Mouse (Mus musculus) hindbrain, embryonic 16.5 days (tissue): ENCODE results near the gene Capn9. TPM values are rescaled to one million over a fixed set of nuclear protein-coding genes. Genes with fewer than 3 reads are reported as not detected.

ENCODE experiments used
- ATAC-seq: fragments of 200-750 bp; cut with Nextera tagmentation; 2 replicates; pipeline ENCODE4 v1.8.0; 2017; ENCODE audit warnings: moderate TSS enrichment, moderate library complexity
- H3K27ac ChIP-seq: fragments of 300-500 bp; sonication (generic); 2 replicates; pipeline ENCODE4 v1.5.1; 2014; ENCODE audit warnings: low read depth, mild to moderate bottlenecking, control low read depth, low read length, moderate library complexity
- H3K27me3 ChIP-seq: fragments of 300-500 bp; sonication (generic); replicated peaks from 2 replicates; pipeline ENCODE4 v1.6.1; 2014; ENCODE audit warnings: low read length; ENCODE audit not compliant: control insufficient read depth, insufficient read depth
- H3K36me3 ChIP-seq: fragments of 300-500 bp; sonication (generic); 2 replicates; pipeline ENCODE4 v1.6.1; 2014; ENCODE audit warnings: mild to moderate bottlenecking, low read length, moderate library complexity, mixed read lengths; ENCODE audit not compliant: control insufficient read depth, insufficient read depth
- H3K4me1 ChIP-seq: fragments of 300-500 bp; sonication (generic); 2 replicates; pipeline ENCODE4 v1.6.1; 2014; ENCODE audit warnings: low read depth, low read length; ENCODE audit not compliant: control insufficient read depth, insufficient read depth
- H3K4me2 ChIP-seq: fragments of 300-500 bp; sonication (generic); 2 replicates; pipeline ENCODE4 v1.6.1; 2014; ENCODE audit warnings: mild to moderate bottlenecking, low read length, control low read depth, moderate library complexity
- H3K4me3 ChIP-seq: fragments of 300-500 bp; sonication (generic); 2 replicates; pipeline ENCODE4 v1.5.1; 2014; ENCODE audit warnings: mild to moderate bottlenecking, low read length, control low read depth, moderate library complexity
- H3K9ac ChIP-seq: fragments of 300-500 bp; sonication (generic); 2 replicates; pipeline ENCODE4 v1.6.1; 2014; ENCODE audit warnings: low read depth, mild to moderate bottlenecking, control low read depth, low read length, moderate library complexity
- H3K9me3 ChIP-seq: fragments of 300-500 bp; sonication (generic); 2 replicates; pipeline ENCODE4 v1.6.1; 2014; ENCODE audit warnings: mild to moderate bottlenecking, low read length, moderate library complexity; ENCODE audit not compliant: control insufficient read depth
- WGBS: fragments of 180-500 bp; shearing (Covaris S2); extraction: QIAGEN DNeasy Blood & Tissue Kit; methylation state at CpG from one replicate; pipeline ENCODE4 v1.1.7; 2014; 5-methylcytosine and 5-hydroxymethylcytosine counted together
- polyA plus RNA-seq: library from polyadenylated mRNA; unstranded; fragments of >200 nt; fragmentation: Nextera tagmentation; extraction: Ambion mirVana; gene quantifications from 2 replicates; pipeline ENCODE4 v1.2.1, GENCODE M21; 2015

Gene Capn9
- polyA plus RNA-seq, 1 experiment from 2014 or later: 0.15 TPM

DNA sequence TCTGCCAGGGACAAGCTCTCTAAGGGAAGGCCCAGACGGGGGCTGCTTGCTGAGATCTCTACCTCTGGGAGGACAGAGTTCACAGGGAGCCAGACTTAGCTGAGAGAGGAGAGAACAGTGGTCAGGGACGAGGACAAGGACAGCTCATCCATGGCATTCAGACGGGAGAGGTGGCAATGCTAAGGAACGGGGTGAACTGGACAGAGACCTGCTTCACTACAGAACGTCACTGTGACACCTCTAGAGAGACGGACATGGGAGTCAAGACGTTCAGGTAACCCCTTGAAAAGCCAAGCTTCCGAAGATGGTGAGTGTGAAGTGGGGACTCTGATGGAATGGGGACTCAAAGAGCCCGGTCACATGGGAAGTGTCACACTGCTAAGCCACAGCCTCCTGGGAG is 50.3 kb downstream of the Capn9 start:
- Histone ChIP-seq H3K4me3 (no peak overlapping the region), H3K27me3 (no peaks in the 10 kb centered on the region), H3K9ac (no peak overlapping the region), H3K9me3 (no peaks in the 10 kb centered on the region), H3K4me2 (no peak overlapping the region), H3K36me3 (no peaks in the 10 kb centered on the region), H3K4me1 (no peaks in the 10 kb centered on the region), H3K27ac (no peak overlapping the region)
- ATAC-seq: no peak
- WGBS: 90% methylated on average over 9 of the region's 9 CpGs

DNA sequence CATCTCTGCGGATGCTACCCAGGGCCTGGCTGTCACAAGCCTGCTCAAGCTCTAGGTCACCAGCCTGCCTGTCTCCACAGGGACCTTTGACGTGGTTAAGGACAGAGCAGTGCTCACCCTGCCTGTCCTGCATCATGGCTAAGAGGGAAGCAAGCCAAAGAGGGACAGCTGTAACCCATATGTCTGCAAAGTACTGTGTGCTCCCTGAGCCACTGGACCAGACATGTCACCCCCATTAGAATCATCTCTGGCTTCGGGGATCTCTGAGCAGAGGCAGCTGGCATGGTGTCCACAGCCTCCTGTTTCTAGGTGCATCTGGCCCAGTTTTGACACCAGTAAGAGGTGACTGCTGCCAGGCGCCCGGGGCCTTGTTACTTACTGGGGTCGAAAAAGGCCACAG is 54.6 kb downstream of the Capn9 start:
- peak; percentile 48; the same call in 1 of the 2 replicates for ATAC-seq
- H3K4me3 ChIP-seq: no peak overlapping the region
- H3K4me2 ChIP-seq: no peak overlapping the region
- WGBS: 74% methylated on average over 6 of the region's 6 CpGs
- H3K27ac ChIP-seq: no peak overlapping the region
- H3K9ac ChIP-seq: no peak overlapping the region
- H3K27me3 ChIP-seq: no peaks in the 10 kb centered on the region
- no peaks in the 10 kb centered on the region for H3K9me3 ChIP-seq
- no peaks in the 10 kb centered on the region for H3K4me1 ChIP-seq
- no peaks in the 10 kb centered on the region for H3K36me3 ChIP-seq

DNA sequence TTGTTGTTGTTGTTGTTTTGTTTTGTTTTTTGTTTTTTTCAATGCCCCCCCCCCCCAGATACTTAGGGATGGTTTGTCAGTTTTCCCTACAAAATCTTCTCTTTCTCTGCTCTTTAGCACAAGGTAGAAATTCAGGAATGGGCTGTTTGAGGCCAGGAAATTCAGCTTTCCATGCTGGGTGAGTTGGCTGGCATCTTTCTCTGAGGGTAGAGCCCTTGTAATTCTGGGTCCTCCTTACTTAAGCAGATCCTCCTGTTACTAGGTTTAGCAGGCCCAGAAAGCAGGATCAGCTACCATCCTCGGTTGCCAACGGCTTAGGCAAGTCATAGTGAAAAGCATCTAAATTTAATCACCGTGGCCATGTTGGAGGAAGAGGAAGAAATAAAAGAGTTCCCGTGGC is 55.0 kb downstream of the Capn9 start:
- H3K27ac ChIP-seq: no peak overlapping the region

DNA sequence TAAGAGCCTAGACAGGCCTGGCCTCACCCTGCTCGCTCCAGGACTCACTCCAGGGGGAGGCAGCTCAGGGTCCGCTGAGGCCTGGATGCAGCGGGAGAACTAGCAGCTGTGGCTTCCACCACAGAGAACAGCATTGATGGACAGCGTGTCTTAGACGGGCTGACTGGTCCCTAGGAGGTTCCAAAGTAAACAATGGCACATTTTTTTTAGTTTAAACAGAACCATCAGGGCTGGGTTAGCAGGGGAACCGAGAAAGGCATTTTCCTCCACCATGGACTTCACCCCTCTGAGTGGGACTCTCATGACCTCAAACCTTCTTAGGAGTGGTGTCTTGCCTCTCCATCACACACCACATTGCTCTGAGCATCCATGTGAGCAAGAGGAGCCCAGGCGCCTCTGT is 56.1 kb downstream of the Capn9 start:
- ATAC-seq: no peak
- H3K4me1 ChIP-seq: no peaks in the 10 kb centered on the region
- peaks cover 7% of the 10 kb centered on the region; the same call in 1 of the 2 replicates for H3K36me3 ChIP-seq
- H3K9me3 ChIP-seq: no peaks in the 10 kb centered on the region
- WGBS: 42% methylated on average over 6 of the region's 7 CpGs
- H3K4me2 ChIP-seq: no peak overlapping the region
- H3K27me3 ChIP-seq: no peaks in the 10 kb centered on the region
- no peak overlapping the region for H3K27ac ChIP-seq
- no peak overlapping the region for H3K9ac ChIP-seq
- no peak overlapping the region for H3K4me3 ChIP-seq

More for the DNA sequence above, 55.0 kb downstream of the Capn9 start:
- Histone ChIP-seq H3K9me3 (no peaks in the 10 kb centered on the region), H3K9ac (no peak overlapping the region), H3K4me2 (no peak overlapping the region), H3K4me1 (no peaks in the 10 kb centered on the region), H3K36me3 (peaks cover 3% of the 10 kb centered on the region; the same call in 1 of the 2 replicates), H3K27me3 (no peaks in the 10 kb centered on the region), H3K4me3 (no peak overlapping the region)
- WGBS: 86% methylated on average over 4 of the region's 4 CpGs
- ATAC-seq: no peak

DNA sequence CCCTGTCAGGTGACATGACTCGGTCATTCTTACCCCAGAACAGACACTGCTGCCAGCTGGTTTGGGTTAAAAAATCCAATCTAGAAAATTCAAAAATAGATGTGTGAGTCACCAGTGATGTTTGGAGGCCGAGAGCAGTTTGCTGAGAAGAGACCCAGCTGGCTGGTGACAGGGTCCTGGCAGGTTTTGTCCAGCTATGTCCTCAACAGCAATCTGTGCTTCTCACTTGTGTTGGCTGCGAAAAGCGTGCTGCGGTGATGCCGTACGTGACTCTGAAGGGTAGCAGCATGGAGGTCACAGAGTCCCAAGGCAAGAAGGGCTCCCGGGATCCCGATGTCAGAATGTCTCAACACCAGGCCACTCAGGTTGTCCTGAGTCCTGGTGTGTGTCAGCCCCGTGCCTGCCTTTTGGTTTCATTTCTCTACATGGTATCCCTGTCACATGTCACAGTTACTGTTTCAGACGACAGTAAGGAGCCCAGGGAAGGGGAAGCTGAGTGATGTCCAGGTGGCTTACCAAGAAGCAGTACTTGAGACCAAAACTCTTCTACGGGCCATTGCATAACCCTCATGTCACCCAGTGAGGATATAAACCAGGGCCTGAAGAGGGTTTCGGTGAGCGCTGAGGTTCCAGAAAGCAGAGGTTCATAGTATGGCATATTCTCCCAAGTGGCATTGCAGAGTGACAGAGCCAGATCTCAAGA is 57.2 kb downstream of the Capn9 start:
- Histone ChIP-seq H3K27ac (no peak overlapping the region), H3K4me2 (no peak overlapping the region), H3K9ac (no peak overlapping the region), H3K9me3 (no peaks in the 10 kb centered on the region), H3K36me3 (peaks cover 14% of the 10 kb centered on the region), H3K4me3 (no peak overlapping the region), H3K4me1 (no peaks in the 10 kb centered on the region), H3K27me3 (no peaks in the 10 kb centered on the region)
- ATAC-seq: no peak
- WGBS: 88% methylated on average over 14 of the region's 14 CpGs

DNA sequence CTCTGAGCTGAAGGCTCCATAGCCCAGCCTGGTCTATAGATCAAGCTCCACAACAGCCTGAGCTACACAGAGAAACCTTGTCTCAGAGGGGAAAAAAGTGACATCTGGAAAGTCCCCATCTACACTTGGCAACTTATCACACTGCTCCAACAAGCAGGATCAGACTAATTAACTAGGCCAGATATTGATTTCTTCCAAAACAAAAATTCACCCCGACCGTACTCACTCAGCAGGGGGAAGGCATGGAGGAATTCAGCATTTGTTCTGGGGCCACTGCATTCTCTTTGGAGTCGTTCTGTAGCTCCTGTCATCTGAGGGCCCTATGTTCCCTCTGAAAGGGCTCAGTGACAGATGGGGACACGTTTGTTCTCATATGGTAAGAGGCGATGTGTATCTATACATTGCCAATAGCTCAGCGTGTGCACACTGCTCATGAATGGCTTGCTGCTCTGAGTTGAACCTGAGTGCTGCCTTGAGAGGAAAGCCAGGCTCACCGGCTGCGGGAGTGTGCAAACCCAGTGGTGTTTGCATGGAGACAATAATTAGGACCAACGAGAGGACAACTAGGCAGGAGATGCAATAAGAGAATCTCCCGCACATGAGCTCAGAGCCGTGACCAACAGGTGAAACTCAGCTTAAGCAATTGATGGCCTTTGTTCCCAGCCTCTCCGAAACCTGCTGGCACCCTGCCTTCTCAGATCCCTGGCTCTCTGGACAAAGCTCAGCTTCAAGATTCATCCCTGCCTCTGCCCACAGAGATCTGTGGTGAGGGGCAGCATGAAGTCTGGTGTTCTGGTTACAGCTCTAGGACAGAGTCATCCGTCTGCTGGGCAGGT is 58.7 kb downstream of the Capn9 start:
- Histone ChIP-seq H3K27ac (no peak overlapping the region), H3K9ac (no peak overlapping the region), H3K4me3 (no peak overlapping the region), H3K4me2 (no peak overlapping the region), H3K4me1 (no peaks in the 10 kb centered on the region), H3K9me3 (no peaks in the 10 kb centered on the region), H3K27me3 (no peaks in the 10 kb centered on the region), H3K36me3 (peaks cover 20% of the 10 kb centered on the region)
- ATAC-seq: no peak
- WGBS: 58% methylated on average over 13 of the region's 13 CpGs

DNA sequence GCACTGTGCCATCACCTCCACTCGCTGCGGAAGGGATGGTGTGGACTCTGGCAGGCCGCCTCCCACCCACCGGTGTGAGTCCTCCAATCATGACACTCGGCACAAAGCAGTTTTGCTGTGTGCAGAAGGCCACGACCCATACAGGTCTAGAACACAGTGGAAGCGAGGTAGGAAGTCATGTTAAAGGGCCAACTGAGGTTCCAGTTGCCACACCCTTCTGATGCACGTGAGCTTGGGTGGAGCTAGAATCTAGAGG is 59.3 kb downstream of the Capn9 start:
- H3K4me2 ChIP-seq: no peak overlapping the region
- no peak for ATAC-seq
- H3K4me3 ChIP-seq: no peak overlapping the region
- no peaks in the 10 kb centered on the region for H3K9me3 ChIP-seq
- H3K36me3 ChIP-seq: peaks cover 20% of the 10 kb centered on the region
- no peak overlapping the region for H3K27ac ChIP-seq
- H3K27me3 ChIP-seq: no peaks in the 10 kb centered on the region
- no peak overlapping the region for H3K9ac ChIP-seq
- H3K4me1 ChIP-seq: no peaks in the 10 kb centered on the region
- 85% methylated on average over 8 of the region's 8 CpGs for WGBS

DNA sequence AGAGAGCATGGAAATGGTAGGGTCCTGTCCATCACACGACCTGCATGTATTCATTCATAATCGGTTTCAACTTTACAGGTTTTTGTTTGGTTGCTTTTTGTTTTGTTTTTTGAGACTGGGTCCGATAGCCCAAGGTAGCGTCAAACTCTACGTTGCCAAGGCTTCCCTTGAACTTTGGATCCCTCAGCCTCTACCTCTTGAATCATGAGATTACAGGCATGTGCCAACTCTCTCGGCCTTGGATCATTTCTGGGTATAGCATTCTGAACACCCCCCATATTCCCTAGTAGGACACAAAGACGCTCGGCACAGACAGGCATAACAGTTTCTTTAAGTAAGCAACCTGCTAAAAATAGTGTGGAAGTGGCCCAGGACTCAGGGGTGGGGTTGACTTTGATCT is 65.7 kb downstream of the Capn9 start:
- 94% methylated on average over 8 of the region's 8 CpGs for WGBS
- Histone ChIP-seq H3K9ac (no peak overlapping the region), H3K4me2 (no peak overlapping the region), H3K36me3 (peaks cover 19% of the 10 kb centered on the region), H3K9me3 (no peaks in the 10 kb centered on the region), H3K4me3 (no peak overlapping the region), H3K27me3 (no peaks in the 10 kb centered on the region), H3K27ac (no peak overlapping the region), H3K4me1 (peaks cover 12% of the 10 kb centered on the region)
- ATAC-seq: no peak

DNA sequence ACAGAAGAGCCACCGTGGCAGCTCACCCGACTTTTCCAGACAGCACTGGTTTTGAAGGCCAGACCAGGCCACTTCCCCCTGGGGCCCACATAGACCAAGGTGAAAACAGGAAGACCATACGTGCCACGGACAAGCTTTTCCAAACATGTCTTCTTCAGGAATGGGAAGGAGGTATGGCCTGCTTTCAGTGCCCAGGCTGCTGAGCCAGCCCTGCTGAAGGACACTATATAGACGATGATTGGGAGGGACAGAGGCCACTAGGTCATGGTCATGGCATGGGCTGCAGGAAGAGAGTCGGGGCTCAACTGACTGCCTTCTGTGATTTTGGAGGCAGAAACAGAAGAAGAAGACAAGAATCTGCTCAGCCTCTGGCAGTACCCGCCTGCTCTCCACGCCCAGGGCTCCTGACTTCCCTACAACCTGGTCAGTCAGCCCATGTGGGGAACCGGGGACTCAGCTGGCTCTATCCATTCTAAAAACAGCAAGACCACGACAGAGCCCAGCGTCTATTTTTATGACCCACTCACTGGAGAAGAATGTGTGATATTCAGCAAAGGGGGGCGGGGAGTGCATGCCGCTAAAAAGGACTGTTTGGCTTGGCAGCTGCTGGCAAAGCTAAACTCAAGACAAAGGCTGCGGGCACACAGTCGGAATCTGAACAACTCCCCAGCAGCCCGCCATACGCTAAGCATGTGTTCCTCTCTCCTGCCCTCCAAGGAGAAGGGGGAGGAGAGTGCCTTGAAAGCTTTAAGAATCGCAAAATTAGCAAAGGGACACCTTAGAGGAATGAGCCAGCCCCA is 67.8 kb downstream of the Capn9 start:
- H3K27me3 ChIP-seq: no peaks in the 10 kb centered on the region
- peaks cover 8% of the 10 kb centered on the region for H3K36me3 ChIP-seq
- no peak overlapping the region for H3K4me3 ChIP-seq
- no peaks in the 10 kb centered on the region for H3K9me3 ChIP-seq
- peak; percentile 79; the same call in 1 of the 2 replicates for ATAC-seq
- WGBS: 41% methylated on average over 18 of the region's 18 CpGs
- H3K4me1 ChIP-seq: peaks cover 15% of the 10 kb centered on the region
- H3K27ac ChIP-seq: peak overlapping the region; percentile 66
- no peak overlapping the region; the same call in 1 of the 2 replicates for H3K9ac ChIP-seq
- peak overlapping the region; percentile 16; the same call in 1 of the 2 replicates for H3K4me2 ChIP-seq
